Mouse (Mus musculus) lung, embryonic 16.5 days (tissue): ENCODE results near the gene Tmem130. TPM values are rescaled to one million over a fixed set of nuclear protein-coding genes. Genes with fewer than 3 reads are reported as not detected.

Experiments
- ATAC-seq: fragments of 200-750 bp; cut with Nextera tagmentation; 2 replicates; pipeline ENCODE4 v1.8.0; 2017; ENCODE audit warnings: low read depth, mild to moderate bottlenecking, moderate library complexity
- H3K27ac ChIP-seq: fragments of 300-500 bp; sonication (generic); 2 replicates; pipeline ENCODE4 v1.5.1; 2014; ENCODE audit warnings: mild to moderate bottlenecking, control low read depth, low read length
- H3K27me3 ChIP-seq: fragments of 300-500 bp; sonication (generic); 2 replicates; pipeline ENCODE4 v1.6.1; 2014; ENCODE audit warnings: low read depth, low read length, mixed read lengths; ENCODE audit not compliant: control insufficient read depth, insufficient read depth
- H3K36me3 ChIP-seq: fragments of 300-500 bp; sonication (generic); 2 replicates; pipeline ENCODE4 v1.6.1; 2014; ENCODE audit warnings: low read length; ENCODE audit not compliant: control insufficient read depth, insufficient read depth
- H3K4me1 ChIP-seq: fragments of 300-500 bp; sonication (generic); replicated peaks from 2 replicates; pipeline ENCODE4 v1.6.1; 2014; ENCODE audit warnings: low read length, mixed read lengths; ENCODE audit not compliant: control insufficient read depth, insufficient read depth
- H3K4me2 ChIP-seq: fragments of 300-500 bp; sonication (generic); 2 replicates; pipeline ENCODE4 v1.6.1; 2014; ENCODE audit warnings: low read depth, low read length, control low read depth
- H3K4me3 ChIP-seq: fragments of 300-500 bp; sonication (generic); 2 replicates; pipeline ENCODE4 v1.5.1; 2014; ENCODE audit warnings: mild to moderate bottlenecking, low read length, control low read depth
- H3K9ac ChIP-seq: fragments of 300-500 bp; sonication (generic); 2 replicates; pipeline ENCODE4 v1.6.1; 2014; ENCODE audit warnings: low read length, control low read depth
- H3K9me3 ChIP-seq: fragments of 300-500 bp; sonication (generic); 2 replicates; pipeline ENCODE4 v1.6.1; 2016; ENCODE audit warnings: low read length; ENCODE audit not compliant: control insufficient read depth
- WGBS: fragments of 180-500 bp; shearing (Covaris S2); extraction: QIAGEN DNeasy Blood & Tissue Kit; methylation state at CpG from one replicate; pipeline ENCODE4 v1.1.7; 2014; 5-methylcytosine and 5-hydroxymethylcytosine counted together
- polyA plus RNA-seq: library from polyadenylated mRNA; unstranded; fragments of >200 nt; fragmentation: Nextera tagmentation; extraction: Ambion mirVana; gene quantifications from 2 replicates; pipeline ENCODE4 v1.2.1, GENCODE M21; 2015

Gene Tmem130
- polyA plus RNA-seq, result 0.50 and 0.98 TPM in 2 replicates

- H3K27ac ChIP-seq, result no peak within 1 kb of the TSS
- H3K36me3 ChIP-seq, result no peaks in the 10 kb centered on the region
- no peaks in the 10 kb centered on the region for H3K4me1 ChIP-seq
- 2% methylated on average over 37 of the region's 38 CpGs for WGBS
- peak within 1 kb of the TSS; percentile 30 for H3K4me2 ChIP-seq
- H3K9me3 ChIP-seq, result no peaks in the 10 kb centered on the region
- peaks cover 17% of the 10 kb centered on the region for H3K27me3 ChIP-seq
- ATAC-seq, result no peak
- no peak within 1 kb of the TSS for H3K9ac ChIP-seq
- H3K4me3 ChIP-seq, result peak within 1 kb of the TSS; percentile 11; the same call in 1 of the 2 replicates
Measured at GRCm38 (mm10) chr5:144761161-144761868, at the start of gene Tmem130. TSS of gene Tmem130 (minus strand) at chr5:144761818.

- Histone ChIP-seq H3K4me3 (no peak overlapping the region), H3K27ac (no peak overlapping the region), H3K36me3 (peaks cover 72% of the 10 kb centered on the region), H3K4me1 (no peaks in the 10 kb centered on the region), H3K27me3 (no peaks in the 10 kb centered on the region), H3K9ac (no peak overlapping the region), H3K4me2 (no peak overlapping the region), H3K9me3 (no peaks in the 10 kb centered on the region)
- 93% methylated on average over 10 of the region's 10 CpGs for whole genome bisulfite sequencing
- ATAC-seq, result no peak
Measured at GRCm38 (mm10) chr5:144806931-144807330, 45.3 kb upstream of the Tmem130 start.

- Histone ChIP-seq H3K9ac (no peak overlapping the region), H3K4me1 (no peaks in the 10 kb centered on the region), H3K27me3 (no peaks in the 10 kb centered on the region), H3K4me3 (no peak overlapping the region), H3K36me3 (peaks cover 76% of the 10 kb centered on the region), H3K9me3 (no peaks in the 10 kb centered on the region), H3K4me2 (no peak overlapping the region), H3K27ac (no peak overlapping the region)
- WGBS, result 81% methylated on average over 7 of the region's 7 CpGs
- no peak for ATAC-seq
Measured at GRCm38 (mm10) chr5:144804181-144804580, 42.6 kb upstream of the Tmem130 start.

- no peak for ATAC-seq
- Histone ChIP-seq H3K27me3 (no peaks in the 10 kb centered on the region), H3K4me1 (no peaks in the 10 kb centered on the region), H3K9ac (no peak overlapping the region), H3K27ac (no peak overlapping the region), H3K4me2 (no peak overlapping the region), H3K4me3 (no peak overlapping the region), H3K9me3 (no peaks in the 10 kb centered on the region), H3K36me3 (peaks cover 73% of the 10 kb centered on the region)
- WGBS, result 92% methylated on average over 8 of the region's 8 CpGs
Measured at GRCm38 (mm10) chr5:144803066-144803465, 41.4 kb upstream of the Tmem130 start.

- Histone ChIP-seq H3K9ac (no peak overlapping the region), H3K4me2 (no peak overlapping the region), H3K27me3 (no peaks in the 10 kb centered on the region), H3K4me1 (no peaks in the 10 kb centered on the region), H3K27ac (no peak overlapping the region), H3K9me3 (no peaks in the 10 kb centered on the region), H3K4me3 (no peak overlapping the region), H3K36me3 (peaks cover 72% of the 10 kb centered on the region)
- 84% methylated on average over 7 of the region's 7 CpGs for WGBS
- ATAC-seq, result no peak
Measured at GRCm38 (mm10) chr5:144797116-144797515, 35.5 kb upstream of the Tmem130 start.

GRCm38 (mm10) chr5:144794687-144795086 lies 33.1 kb upstream of the Tmem130 start:
- ATAC-seq, result no peak
- H3K36me3 ChIP-seq, result peaks cover 73% of the 10 kb centered on the region
- WGBS, result 66% methylated on average over 6 of the region's 6 CpGs

GRCm38 (mm10) chr5:144793374-144793773 lies 31.8 kb upstream of the Tmem130 start:
- ATAC-seq, result no peak
- Histone ChIP-seq H3K9me3 (no peaks in the 10 kb centered on the region), H3K4me3 (no peak overlapping the region), H3K36me3 (peaks cover 80% of the 10 kb centered on the region), H3K27ac (no peak overlapping the region), H3K4me2 (no peak overlapping the region), H3K4me1 (no peaks in the 10 kb centered on the region), H3K27me3 (no peaks in the 10 kb centered on the region), H3K9ac (no peak overlapping the region)
- 82% methylated on average over 5 of the region's 5 CpGs for WGBS

More at GRCm38 (mm10) chr5:144794687-144795086, 33.1 kb upstream of the Tmem130 start:
- H3K9ac ChIP-seq, result no peak overlapping the region
- no peak overlapping the region for H3K4me3 ChIP-seq
- no peak overlapping the region for H3K4me2 ChIP-seq
- H3K27ac ChIP-seq, result no peak overlapping the region
- no peaks in the 10 kb centered on the region for H3K4me1 ChIP-seq
- no peaks in the 10 kb centered on the region for H3K27me3 ChIP-seq
- no peaks in the 10 kb centered on the region for H3K9me3 ChIP-seq

- Histone ChIP-seq H3K9ac (no peak overlapping the region), H3K4me3 (no peak overlapping the region), H3K4me2 (no peak overlapping the region), H3K4me1 (no peaks in the 10 kb centered on the region), H3K27ac (no peak overlapping the region), H3K36me3 (peaks cover 67% of the 10 kb centered on the region), H3K9me3 (no peaks in the 10 kb centered on the region), H3K27me3 (no peaks in the 10 kb centered on the region)
- ATAC-seq, result no peak
- 94% methylated on average over 18 of the region's 18 CpGs for WGBS
Measured at GRCm38 (mm10) chr5:144786464-144786863, 24.8 kb upstream of the Tmem130 start.

- no peak overlapping the region for H3K4me2 ChIP-seq
- H3K4me3 ChIP-seq, result no peak overlapping the region
- peaks cover 52% of the 10 kb centered on the region for H3K36me3 ChIP-seq
- no peak overlapping the region for H3K9ac ChIP-seq
- no peaks in the 10 kb centered on the region for H3K9me3 ChIP-seq
- no peak for ATAC-seq
- no peak overlapping the region for H3K27ac ChIP-seq
- 77% methylated on average over 8 of the region's 8 CpGs for WGBS
- no peaks in the 10 kb centered on the region for H3K4me1 ChIP-seq
- no peaks in the 10 kb centered on the region for H3K27me3 ChIP-seq
Measured at GRCm38 (mm10) chr5:144780654-144781053, 19.0 kb upstream of the Tmem130 start.
